Mouse (Mus musculus): Measurements from ENCODE around the gene Eef1a2.
"Not testable (repeated sequence)": the region's sequence is repeated elsewhere in the genome, so short reads cannot be mapped to it uniquely, and the experiment has no call there.

Gene Eef1a2

DNA sequence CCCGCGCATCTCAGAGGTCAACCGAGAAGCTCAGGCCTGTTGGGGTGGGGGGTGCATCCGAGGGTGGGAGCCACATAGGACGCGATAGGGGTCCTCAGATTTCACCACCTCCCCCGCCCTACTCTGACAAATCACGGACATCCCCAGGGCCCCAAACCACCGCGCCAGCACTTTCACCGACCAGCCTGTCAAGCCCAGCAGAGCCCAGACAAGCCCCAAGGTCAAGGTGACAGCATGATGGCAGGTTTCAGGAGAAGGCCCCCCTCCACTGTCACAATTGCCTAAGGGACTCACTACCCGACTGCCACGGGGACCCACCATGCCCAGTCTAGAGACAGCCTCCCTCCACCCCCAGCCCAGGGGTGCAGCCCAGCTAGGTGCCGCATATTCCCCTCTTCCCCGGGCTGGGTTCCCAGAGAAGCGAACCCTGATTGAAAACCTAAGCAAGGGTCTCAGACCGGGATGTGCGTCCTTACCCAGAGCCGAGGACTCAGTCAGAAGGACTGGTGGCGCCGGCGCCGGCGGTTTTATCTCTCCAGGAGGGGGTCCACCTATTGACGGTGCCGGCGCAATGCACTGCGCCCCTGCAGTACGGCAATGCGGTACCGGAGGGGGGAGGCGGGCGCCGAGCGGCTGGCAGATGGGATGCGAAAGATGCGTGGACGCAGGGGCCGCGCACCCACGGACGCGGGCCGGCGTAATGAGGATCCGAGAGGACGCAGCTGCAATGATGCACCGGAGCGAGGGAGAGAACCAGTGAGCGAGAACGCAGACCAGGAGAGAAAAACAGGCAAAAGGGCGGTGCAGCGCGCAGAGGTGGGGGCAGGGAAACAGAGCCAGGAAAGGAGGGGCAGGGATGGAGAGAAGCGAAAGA, at the start of gene Eef1a2:
Eef1a2 (minus strand) TSS at position 767 of the 874 bp plus-strand sequence.
- no peak for DNase-seq (ENCODE audit: low spot score)

DNA sequence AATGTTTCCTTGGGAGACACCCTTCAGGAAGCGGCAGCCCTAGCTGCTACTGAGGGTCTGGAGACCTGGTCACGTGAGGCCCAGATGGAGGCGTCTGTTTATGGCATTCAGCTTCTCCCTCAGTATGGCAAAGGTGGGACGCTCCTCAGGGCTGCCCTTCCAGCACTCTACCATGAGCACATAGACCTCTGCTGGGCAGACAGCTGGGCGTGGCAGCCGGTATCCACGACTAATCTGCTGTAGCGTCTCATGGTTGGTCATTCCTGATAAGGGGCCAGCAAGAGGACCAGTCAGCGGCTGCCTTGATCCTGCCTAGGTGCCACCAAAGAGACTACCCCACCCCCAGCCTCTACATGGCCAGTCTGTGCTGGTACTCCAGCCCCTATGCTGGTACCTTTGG, 49.3 kb upstream of the Eef1a2 start:
- no peak for DNase-seq (ENCODE audit: low spot score)

DNA sequence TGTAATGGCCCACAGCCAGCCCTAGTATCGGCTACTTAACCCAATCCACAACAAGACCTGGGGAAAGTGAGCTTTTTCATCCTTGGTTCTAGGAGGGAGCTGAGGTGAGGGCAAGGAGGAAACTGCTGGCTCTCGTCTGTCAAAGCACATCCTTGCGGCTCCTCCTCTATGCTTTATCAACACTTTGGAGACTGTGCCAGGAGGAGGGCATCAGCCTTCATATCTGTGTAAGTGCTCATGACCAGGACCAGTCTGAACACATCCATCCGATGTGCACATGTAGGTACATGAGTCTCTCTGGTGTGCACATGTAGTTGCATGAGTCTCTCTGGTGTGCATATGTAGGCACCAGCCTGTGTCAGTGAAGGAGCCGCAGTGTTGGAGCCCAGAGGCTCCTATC, 48.9 kb upstream of the Eef1a2 start:
- DNase-seq (ENCODE audit: low spot score) = no peak

DNA sequence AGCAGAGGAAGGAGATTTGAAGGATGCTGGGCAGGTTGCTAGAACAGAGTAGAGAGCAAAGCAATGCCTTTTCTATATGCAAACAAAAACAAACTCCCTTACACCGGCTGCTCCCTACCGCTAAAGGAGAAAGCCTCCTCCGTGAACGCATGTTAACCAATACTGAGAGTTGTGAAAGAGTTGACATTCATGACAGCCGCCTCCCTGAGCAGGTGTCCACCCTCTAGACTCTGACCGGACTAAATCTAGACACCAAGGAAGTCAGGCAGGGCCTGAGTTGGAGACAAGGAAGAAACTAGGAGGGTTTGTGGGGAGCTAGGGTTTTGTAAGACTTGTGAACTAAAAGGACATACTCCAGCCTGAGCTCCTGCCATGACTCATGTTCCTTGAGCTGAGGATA, 46.1 kb upstream of the Eef1a2 start:
- DNase-seq (ENCODE audit: low spot score) = no peak

DNA sequence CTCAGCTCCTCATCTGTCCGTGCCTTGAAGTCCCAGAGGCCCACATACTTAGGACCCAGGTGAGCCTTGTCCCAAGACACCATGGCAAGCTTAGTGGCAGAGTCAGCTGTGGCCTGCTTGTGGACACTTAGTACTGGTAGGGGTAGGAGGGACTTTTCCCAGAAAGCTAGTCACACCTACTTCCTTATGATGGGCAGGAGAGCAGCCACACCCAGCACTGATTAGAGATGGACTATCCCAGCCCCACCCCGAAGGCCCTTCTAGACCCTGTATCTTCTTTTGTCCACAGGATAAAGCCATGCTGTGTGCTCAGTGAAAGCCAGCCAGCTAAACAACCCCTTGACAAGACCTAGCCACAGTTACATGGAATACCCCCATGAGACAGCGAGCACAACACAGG, 45.6 kb upstream of the Eef1a2 start, which contains the start of gene Ptk6:
Ptk6 (minus strand) TSS at position 368 of the 400 bp plus-strand sequence.
- no peak for DNase-seq (ENCODE audit: low spot score)

DNA sequence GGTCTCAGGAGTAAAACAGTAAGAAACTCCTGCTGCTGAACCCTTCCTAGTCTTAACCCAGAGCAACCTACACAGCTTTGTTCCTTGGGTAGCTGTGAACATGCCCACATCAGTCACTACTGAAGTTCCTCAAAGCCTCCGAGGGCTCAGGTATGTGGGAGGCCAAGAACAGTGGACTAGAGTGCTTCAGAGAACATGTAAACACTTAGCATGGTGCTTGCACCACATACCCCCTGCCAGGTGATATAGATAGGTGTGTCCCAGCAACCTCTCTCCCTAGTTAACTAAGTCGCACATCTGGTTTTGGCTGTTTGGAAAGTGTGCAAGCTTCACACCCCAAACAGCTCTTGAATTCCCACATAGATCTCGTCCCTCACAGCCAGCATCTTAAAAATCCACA, 44.8 kb upstream of the Eef1a2 start:
- DNase-seq (ENCODE audit: low spot score) = no peak

DNA sequence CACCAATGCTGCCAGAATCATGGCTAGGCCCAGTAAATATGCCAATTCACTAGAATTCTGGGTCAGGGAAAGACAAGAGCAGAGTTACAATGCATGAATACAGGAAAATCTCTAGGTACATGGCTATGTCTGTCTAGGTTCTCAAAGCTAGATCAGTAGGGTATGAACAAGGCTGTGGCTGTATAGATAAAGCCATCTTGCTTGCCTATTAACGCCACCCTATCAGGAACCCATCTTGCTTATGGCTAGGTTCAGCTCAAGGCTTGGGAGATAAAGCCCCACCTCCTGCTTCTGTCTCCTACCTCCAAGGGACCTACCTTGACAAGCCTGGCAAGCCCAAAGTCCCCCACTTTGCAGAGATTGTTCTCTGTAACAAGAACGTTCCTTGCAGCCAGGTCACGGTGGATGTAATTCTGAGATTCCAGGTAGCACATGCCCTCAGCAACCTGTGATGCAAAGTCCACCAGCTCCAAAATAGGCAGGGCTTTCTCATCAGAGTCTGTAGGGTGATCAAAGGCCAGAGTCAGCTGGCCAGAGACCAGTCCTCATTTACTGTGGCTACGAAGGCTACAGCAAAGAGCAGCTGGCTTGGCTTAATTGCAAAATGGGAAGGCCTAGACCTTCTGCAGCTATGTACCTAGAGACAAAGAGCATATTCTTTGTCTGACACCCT, 40.0 kb upstream of the Eef1a2 start:
- no peak for DNase-seq (ENCODE audit: low spot score)

DNA sequence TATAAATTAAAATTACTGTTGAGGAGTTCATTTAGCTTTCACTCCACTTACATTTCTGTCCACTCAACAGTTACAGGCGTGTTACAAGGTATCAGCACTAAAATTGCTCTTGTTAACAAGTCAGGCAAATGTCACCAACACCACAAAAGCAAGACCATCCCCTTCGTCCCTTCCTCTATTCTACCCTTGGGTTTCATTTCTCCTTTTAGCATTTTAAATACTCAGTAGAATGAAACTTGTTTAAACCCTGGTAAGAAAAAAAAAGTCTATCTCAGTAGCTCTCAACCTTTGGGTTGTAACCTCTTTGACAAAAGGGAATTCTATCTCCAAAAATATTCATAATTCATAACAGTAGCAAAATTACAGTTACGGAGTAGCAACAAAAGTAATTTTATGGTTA, 36.2 kb upstream of the Eef1a2 start:
- no peak for DNase-seq (ENCODE audit: low spot score)

DNA sequence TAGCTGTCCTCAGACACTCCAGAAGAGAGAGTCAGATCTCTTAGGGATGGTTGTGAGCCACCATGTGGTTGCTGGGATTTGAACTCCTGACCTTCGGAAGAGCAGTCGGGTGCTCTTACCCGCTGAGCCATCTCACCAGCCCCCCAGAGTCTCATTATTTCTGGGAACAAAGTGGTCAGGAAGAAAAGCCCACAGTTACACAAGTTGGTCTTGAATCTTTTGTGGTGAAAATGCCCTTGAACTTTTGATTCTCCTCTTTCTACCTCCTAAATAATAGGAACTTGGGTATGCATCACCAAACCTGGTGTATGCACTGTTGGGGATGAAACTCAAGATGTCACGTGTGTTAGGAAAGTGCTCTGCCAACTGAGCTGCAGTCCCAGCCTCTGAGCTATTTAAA, 35.1 kb upstream of the Eef1a2 start:
- no peak for DNase-seq (ENCODE audit: low spot score)

DNA sequence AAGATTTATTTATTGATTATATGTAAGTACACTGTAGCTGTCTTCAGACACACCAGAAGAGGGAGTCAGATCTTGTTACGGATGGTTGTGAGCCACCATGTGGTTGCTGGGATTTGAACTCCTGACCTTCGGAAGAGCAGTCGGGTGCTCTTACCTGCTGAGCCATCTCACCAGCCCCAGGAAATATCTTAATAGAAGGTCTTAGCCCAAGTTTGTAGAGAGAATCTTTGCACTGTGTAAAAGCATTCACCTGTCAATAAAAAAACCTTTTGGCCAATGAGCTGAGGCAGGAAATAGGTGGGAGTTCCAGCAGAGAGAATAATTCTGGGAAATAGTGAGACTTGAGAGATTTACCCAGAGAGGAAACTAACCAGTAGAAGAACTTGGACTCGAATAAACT, 34.6 kb upstream of the Eef1a2 start:
- DNase-seq (ENCODE audit: low spot score) = not testable (repeated sequence)

DNA sequence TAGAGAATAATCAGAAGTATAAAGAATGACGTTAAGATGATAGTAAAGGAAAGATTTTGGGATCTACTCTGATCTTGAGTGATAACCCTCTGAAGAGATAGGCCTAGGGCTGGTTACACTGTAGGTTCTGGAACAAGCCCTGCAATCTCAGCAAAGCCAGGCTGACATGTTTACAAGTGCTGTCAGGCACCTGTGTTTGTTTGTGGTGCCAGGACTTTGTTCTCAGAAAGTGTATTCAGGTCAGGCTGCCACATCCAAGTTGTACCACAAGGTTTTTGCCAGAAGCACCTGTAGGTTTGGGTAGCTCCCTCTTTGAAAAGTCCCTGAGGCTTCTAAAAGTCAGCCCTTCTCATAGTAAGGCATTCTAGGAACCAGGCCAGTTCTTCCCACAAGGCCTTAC, 32.5 kb upstream of the Eef1a2 start:
- no peak for DNase-seq (ENCODE audit: low spot score)

DNA sequence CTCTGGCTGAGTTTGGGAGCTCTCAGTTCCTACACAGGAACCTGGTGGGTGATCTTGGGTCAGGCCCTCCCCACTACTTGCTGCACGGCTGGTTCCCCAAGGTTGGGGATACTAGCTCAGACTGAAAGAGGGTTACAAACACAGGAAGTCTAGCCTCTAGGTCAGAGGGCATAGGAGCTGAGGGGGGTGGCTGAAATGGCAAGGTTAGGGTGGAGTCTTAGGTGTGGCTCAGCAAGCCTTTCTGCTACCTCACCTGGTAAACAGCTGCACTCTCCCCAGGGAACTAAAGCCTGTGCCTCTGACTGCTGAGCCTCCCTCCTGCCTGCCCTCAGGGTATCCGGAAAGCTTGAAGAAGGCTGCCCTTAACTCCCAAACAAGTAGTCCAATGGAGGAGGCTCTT, 31.9 kb upstream of the Eef1a2 start:
- no peak for DNase-seq (ENCODE audit: low spot score)

DNA sequence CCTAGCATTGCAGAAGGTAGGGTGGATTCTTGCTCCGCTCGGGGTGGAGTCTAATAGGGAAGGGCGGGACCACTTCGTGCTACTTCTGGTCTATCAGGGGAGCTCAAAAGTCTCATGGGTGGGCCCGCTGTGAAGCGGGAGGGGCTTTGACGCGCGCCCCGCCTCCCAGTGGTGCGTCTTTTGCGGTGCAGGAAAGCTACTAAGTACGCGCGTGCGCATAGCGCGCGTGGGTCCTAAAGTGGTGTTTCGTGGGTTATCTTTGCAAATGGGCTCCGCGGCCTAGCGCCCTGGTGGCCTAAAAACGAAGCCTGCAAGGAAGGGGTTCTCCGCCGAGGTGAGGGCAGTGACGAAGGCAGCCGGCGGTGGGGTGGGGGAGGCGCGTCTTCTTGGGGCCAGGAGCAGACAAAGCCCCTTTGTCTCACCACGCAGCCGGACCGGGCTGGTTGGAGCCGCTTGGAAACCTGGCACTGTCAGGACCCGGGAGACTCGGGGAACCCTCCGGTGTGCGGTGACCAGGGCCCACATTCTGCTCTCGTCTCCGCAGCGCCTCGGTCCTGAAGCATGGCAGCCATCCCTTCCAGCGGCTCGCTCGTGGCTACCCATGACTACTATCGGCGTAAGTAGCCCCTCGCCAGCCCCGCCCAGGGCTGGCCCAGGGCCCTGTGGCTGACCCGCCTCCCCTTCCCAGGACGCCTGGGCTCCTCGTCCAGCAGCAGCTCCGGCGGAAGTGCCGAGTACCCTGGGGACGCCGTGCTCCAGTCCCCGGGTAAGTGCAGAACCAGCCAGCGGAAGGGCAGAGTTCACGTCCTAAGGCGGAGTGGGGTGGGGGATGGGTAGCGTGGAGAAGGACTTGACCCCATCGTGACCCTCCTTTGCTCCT, 30.5 kb upstream of the Eef1a2 start, which contains the start of gene Ppdpf:
Ppdpf (plus strand) TSS at position 127 of the 880 bp plus-strand sequence.
- DNase-seq (ENCODE audit: low spot score) = peak; percentile 88

DNA sequence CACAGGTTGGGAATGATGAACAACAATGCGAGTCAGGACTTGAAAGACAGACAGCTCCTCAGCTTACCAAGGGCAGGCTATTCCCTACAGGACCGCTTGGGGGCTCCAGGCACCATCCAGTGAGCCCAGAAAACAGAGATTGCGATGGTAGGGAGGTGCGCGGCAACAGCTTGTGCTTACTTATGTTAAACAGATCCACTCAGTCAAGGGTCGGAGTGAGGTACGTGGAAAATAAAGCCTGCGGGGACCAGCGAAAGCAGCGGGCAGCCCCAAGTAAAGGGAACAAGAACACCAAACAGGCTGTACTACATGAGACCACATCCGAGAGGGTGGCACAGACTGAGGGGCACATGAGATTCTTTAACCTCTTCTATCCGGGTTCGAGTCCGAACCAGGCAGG, 29.8 kb upstream of the Eef1a2 start:
- DNase-seq (ENCODE audit: low spot score) = peak; percentile 76

DNA sequence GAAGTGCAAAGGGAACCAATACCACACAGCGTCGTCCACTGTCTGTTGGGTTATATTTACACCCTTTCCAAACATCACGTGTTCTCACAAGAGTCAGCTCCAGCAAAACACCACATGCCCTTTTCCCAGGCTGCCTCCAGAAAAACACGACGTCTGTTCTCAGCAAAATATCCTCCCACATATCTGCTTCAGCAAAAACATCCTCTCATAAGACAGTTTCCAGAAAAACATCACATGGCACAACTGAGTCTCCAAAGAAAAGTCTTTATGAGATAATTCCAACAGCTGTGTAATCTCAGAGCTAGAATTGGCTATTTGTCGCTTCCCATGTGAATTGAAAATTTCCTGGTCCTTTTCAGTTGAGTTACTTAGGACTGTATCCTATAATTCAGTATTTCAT, 24.1 kb upstream of the Eef1a2 start:
- DNase-seq (ENCODE audit: low spot score) = no peak

DNA sequence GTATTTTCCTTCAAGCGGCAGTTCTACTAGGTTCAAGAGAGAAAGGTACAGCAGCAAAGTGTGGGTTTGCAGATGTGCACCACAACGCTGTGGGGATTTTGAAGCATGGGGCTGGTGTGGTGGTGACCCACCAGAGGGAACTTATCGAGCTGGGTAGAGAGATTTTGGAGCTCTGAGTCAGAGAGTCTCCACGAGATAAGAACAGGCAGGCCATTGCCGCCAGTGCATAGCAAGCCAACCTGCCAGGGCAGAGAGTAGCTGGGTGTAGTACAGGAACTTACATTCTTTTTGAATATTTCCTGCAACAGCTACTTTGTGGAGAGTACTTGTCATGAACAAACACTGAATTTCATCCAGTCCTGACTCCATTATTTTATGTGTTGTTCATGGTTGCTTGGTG, 21.7 kb upstream of the Eef1a2 start:
- no peak for DNase-seq (ENCODE audit: low spot score)

DNA sequence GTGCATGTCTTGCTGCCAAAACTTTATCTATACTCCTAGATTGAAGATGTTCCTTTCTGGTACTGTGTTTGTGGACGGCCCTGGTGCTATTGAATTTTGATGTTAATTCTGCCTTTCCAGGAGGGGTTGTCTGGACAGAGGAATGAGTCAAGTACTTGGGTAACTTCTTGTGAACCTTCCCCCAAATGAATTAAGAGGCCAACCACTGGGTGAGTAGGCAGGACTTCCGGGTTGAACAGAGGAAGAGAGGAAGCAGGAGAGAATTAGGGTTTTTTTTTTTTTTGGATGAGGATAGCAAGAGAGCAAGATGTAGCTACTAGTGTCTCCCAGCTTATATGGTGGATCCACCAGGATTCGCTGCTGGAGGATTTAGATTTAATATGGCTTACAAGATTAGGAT, 21.2 kb upstream of the Eef1a2 start:
- DNase-seq (ENCODE audit: low spot score) = no peak

DNA sequence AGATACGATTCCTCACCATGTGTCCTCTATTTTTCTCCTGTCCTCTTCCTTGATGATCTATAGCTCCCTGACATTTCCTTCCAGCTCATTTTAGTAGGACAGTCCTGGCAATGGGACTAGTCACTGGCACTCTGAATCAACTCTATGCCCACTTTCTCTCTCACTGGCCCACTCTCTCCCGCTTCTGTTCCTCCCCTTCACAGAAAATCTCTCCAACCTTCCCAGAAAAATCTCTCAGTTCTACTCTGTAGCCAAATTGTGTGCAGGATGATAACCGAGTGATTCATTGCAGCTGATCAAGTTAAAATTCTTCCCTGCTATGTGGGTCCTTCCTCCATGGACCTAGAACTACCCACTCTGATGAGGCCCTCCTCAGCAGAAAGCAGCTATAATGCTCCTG, 17.8 kb upstream of the Eef1a2 start:
- no peak for DNase-seq (ENCODE audit: low spot score)

DNA sequence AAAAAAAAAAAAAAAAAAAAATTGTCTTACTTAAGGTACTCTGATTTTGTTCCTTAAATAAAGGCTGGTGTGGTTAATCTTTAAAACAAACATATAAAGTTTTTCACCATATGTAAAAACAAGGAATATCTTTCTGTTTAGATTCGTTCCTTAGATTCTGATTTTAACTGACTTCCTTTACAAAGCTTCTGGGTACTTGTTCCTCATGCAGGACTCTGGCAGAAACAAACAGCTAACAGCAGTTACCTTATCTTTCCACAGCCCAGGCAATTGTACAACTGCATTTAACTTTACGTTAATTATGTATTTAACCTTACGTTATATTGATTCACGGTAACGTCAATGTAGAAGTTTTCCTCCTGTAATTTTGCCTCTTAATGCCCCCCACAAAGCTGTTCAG, 9.7 kb upstream of the Eef1a2 start:
- DNase-seq (ENCODE audit: low spot score) = no peak

DNA sequence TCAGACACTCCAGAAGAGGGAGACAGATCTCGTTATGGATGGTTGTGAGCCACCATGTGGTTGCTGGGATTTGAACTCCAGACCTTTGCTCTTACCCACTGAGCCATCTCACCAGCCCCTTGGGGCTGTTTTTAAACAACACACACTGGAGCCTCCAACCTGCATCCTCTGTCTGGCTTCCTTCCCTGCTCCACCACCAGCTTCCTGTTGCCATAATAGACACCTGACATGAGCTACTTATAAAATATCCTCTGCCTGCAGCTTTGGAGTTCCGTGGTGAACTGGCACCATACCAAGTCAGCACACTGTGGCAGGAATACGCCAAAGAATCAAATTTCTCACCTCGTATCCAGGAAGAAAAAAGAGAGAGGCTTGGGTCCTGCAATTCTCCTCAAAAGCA, 4.0 kb upstream of the Eef1a2 start:
- DNase-seq (ENCODE audit: low spot score) = no peak

DNA sequence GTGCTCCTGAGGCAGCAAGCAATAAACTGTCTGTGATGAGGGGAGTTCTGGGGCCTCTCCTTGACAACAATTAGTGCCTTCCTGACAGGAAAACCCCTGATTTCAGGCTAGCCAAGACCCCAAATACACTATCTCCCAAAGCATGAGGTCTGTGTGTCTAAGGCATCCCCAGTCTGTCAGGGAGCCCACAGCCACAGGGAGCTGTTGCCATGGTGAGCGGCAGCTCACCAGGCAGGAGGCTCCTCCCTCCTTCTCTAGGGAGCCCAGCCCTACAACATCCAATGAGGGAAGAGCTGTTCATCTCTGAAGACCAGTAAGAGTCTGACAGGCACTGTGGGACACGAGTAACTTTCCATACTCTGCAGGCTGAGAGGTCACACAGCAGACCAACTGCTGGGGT, 3.0 kb upstream of the Eef1a2 start:
- DNase-seq (ENCODE audit: low spot score) = no peak

DNA sequence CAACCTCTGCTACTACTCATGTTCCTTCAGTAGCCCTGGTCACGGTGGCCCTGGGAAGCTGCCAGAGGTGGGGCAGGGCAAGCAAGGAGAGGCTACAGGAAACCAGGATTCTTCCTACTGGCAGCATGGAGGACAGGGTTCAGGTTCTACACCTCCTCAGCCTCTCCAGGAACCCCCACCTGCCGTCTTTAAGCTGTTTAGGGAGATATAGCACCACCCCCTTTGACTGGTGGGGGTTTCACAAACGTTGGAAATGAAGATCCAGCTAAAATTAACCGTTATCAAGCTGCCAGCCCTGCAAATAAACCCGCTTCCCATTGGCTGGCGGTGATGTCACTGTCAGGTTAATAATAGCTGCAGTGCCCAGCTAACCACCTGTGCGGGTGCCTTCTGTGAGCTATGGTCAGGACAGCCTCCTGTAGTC, 2.3 kb upstream of the Eef1a2 start:
- no peak for DNase-seq (ENCODE audit: low spot score)
